Mouse (Mus musculus): ENCODE results near the gene Gm49395. TPM values are rescaled to one million over a fixed set of nuclear protein-coding genes. Genes with fewer than 3 reads are reported as not detected.

Gm49395 gene
- total and polyA plus RNA-seq, 3 experiments: 0.30 to 0.69 TPM; not detected in 1

DNA sequence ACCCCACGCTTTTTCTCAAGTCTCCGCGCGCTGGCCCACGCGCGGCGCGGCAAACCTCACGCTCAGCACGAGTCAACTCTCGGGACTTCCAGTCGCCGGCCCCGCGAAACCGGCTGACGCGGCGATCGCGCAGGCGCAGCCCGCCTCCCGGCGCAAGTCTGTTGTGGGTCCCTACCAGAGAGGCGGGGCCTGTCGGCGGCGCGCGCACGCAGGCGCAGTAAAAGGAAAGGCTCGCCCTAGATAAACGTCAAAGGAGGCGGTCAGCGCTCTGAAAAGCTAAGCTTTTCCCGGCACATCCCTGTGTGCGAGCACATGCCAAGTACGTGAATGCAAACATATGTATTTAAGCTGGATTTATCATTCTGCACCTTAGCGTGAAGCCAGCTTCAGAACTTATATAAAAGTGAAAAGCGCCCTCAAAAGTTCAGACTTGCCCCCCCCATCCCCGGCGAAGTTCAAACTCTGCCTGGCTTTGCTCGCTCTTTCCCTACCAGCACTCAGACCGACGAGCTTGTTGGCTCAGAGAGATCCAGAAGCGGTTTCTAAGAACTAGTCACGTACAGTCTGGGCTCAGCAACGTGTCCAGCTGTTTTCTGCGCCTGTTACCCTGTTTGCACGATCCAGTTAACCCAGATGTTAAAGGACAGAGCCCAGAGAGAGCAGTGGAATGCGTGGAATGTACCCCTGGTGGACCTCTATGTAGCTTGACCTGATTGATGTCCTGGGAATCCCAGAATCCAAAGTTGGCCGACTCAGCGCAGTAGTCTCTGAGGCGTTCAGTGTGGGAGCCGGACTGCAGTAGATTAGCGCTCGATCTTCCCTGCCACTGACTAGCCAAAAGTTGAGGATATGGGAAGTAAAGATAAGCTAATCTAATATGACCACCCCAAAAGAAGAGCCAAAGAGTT lies 11.4 kb downstream of the Gm49395 start, which contains the start of gene Pelo:
Pelo (minus strand) TSS at position 118 of the 908 bp plus-strand sequence.
- in situ Hi-C loops (cut with MboI; ENCODE audit: low pct_ligation_motif_present, low pct_unique_long_range_greater_than_20kb, low sequenced_read_pairs) (no loop called here), dilution Hi-C loops (cut with MboI; ENCODE audit: extremely low pct_ligation_motif_present, extremely low pct_unique_long_range_greater_than_20kb, low sequenced_read_pairs) (no loop called here)
- peak; percentile 83 for DNase-seq (ENCODE audit: extremely low read depth)
- Histone ChIP-seq H3K27me3 (replicated peaks) (no peaks in the 10 kb centered on the region), H3K9ac (ENCODE audit: insufficient read depth, low read depth) (peak within 1 kb of the TSS; percentile 93), H3K79me2 (replicated peaks; ENCODE audit: control insufficient read depth, extremely low read depth, insufficient read depth, poor library complexity, severe bottlenecking) (peaks cover 16% of the 10 kb centered on the region), H3K4me1 (ENCODE audit: control insufficient read depth in 1 of 2, insufficient read depth in 2 of 2) (peaks cover 5 to 25% of the 10 kb centered on the region in 2 experiments; a peak in 3 of 4 replicates), H3K4me2 (ENCODE audit: insufficient read depth, low read depth, poor library complexity, severe bottlenecking) (peak within 1 kb of the TSS; percentile 92), H3K4me3 (replicated peaks in 1 of 3; ENCODE audit: low read depth in 2 of 3, low read length in 2 of 3, poor library complexity in 1 of 3) (peak within 1 kb of the TSS; percentile 87 to 99 (median 88)), H3K27ac (ENCODE audit: insufficient read depth, low read depth) (peak within 1 kb of the TSS; percentile 47), H3K36me3 (replicated peaks in 1 of 2; ENCODE audit: control insufficient read depth in 1 of 2, insufficient read depth in 1 of 2, low read length in 1 of 2) (peaks cover 10 to 26% of the 10 kb centered on the region in 2 experiments), H3K9me3 (replicated peaks; ENCODE audit: low read length) (no peaks in the 10 kb centered on the region)
- peak; percentile 66; the same call in 1 of the 2 replicates for TF ChIP-seq MAX (IDR thresholded peaks at IDR 0.05; ENCODE audit: low read length)
- peak; percentile 98 for TF ChIP-seq NRF1 (IDR thresholded peaks at IDR 0.05; ENCODE audit: low read depth, low read length)
- no peak for TF ChIP-seq MAFK (IDR thresholded peaks at IDR 0.05; ENCODE audit: insufficient replicate concordance, low read length)
- peak; percentile 35; the same call in 1 of the 2 replicates for TF ChIP-seq ELF1 (IDR thresholded peaks at IDR 0.05; ENCODE audit: low read depth, low read length)
- no peak for TF ChIP-seq EP300 (IDR thresholded peaks at IDR 0.05; ENCODE audit: low read length)
- TF ChIP-seq IRF4 (IDR thresholded peaks at IDR 0.05; ENCODE audit: low read depth, low read length): no peak
- TF ChIP-seq ZMIZ1 (IDR thresholded peaks at IDR 0.05; ENCODE audit: low read depth, low read length): peak; percentile 67
- no peak for TF ChIP-seq MAZ (IDR thresholded peaks at IDR 0.05; ENCODE audit: low read depth, low read length)
- TF ChIP-seq POLR2A (IDR thresholded peaks at IDR 0.05; ENCODE audit: low read depth, low read length): peak; percentile 94
- TF ChIP-seq BHLHE40 (IDR thresholded peaks at IDR 0.05; ENCODE audit: low read depth, low read length): peak; percentile 87
- peak; percentile 78 for TF ChIP-seq MXI1 (IDR thresholded peaks at IDR 0.05; ENCODE audit: low read depth, low read length)
- 0 out of 2 replicates have a peak, but pooled peaks have one; percentile 35 for TF ChIP-seq TBP (conservative IDR thresholded peaks at IDR 0.05; ENCODE audit: low read depth, low read length)
- TF ChIP-seq POLR2AphosphoS2 (IDR thresholded peaks at IDR 0.05; ENCODE audit: low read depth, low read length): no peak
- peak; percentile 81 for TF ChIP-seq NELFE (IDR thresholded peaks at IDR 0.05; ENCODE audit: low read depth, low read length)
- TF ChIP-seq SMC3 (IDR thresholded peaks at IDR 0.05; ENCODE audit: low read depth, low read length): no peak
- TF ChIP-seq ETS1 (conservative IDR thresholded peaks at IDR 0.05; ENCODE audit: low read depth, low read length): no peak
- no peak for TF ChIP-seq USF2 (conservative IDR thresholded peaks at IDR 0.05; ENCODE audit: low read depth, low read length)
- TF ChIP-seq PAX5 (IDR thresholded peaks at IDR 0.05; ENCODE audit: low read length): no peak
- TF ChIP-seq HCFC1 (IDR thresholded peaks at IDR 0.05; ENCODE audit: low read depth, low read length): peak; percentile 59
- TF ChIP-seq ZNF384 (IDR thresholded peaks at IDR 0.05; ENCODE audit: low read depth, low read length): no peak
- TF ChIP-seq TCF12 (IDR thresholded peaks at IDR 0.05; ENCODE audit: low read depth, low read length): peak; percentile 73
